Mouse (Mus musculus): ENCODE measurements around the gene Drc3. TPM values are rescaled to one million over a fixed set of nuclear protein-coding genes. Genes with fewer than 3 reads are reported as not detected.
A peak's percentile ranks its signal among the peaks of the same experiment; 100 is the strongest.

Gene Drc3
- polyA plus RNA-seq, 1 experiment from 2014 or later = 1.9 TPM

DNA sequence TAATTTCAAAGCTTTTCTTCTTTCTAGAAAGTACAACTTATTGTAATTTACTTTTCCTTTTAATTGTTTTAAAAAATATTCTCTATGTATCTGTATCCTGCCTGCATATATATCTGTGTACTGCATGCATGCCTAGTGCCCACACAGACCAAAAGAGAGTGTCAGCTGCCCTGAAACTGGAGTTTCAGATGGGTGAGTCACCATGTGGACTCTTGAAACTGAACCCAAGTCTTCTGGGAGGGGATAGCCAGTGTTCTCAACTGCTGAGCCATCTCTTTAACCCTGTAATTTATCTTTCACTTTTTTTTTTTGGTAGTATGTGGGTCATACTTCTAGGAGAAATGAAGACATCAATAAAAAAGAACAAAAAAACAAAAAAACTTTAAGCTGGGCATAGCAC, 29.4 kb upstream of the Drc3 start:
- Histone ChIP-seq H3K4me3 (ENCODE audit: low read depth, low read length) (no peak overlapping the region), H3K4me2 (ENCODE audit: low read depth, severe bottlenecking) (no peak overlapping the region), H3K27me3 (ENCODE audit: control insufficient read depth, insufficient read depth, low read length) (no peaks in the 10 kb centered on the region), H3K4me1 (ENCODE audit: control insufficient read depth, insufficient read depth, low read length) (no peaks in the 10 kb centered on the region), H3K27ac (replicated peaks; ENCODE audit: low read depth, low read length) (no peak overlapping the region), H3K36me3 (ENCODE audit: control insufficient read depth, insufficient read depth, low read length) (no peaks in the 10 kb centered on the region), H3K9ac (ENCODE audit: low read length) (no peak overlapping the region), H3K9me3 (ENCODE audit: control insufficient read depth, low read length) (no peaks in the 10 kb centered on the region)
- ATAC-seq (ENCODE audit: insufficient number of reproducible peaks, low FRiP score, low TSS enrichment, low read depth) (no peak), DNase-seq (ENCODE audit: low spot score) (no peak)

DNA sequence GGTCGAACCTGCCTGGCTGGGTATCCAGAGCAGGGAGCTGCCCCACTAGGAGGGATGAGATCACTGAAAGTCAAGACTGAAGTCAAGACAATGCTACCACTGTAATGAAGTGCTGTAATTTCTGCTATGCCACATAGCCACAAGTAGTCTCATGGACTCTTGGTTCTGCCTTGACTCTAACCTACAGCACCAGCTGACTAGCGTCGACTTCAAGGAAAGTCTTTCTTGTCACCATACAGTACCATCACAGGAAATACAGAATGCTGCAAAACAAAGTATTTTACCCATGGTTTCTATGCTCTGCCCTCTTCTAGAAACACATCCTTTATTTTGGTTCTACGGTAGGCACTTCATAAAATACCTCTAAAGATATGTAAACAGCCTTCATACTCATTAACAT, 22.6 kb upstream of the Drc3 start:
- no peak for ATAC-seq (ENCODE audit: insufficient number of reproducible peaks, low FRiP score, low TSS enrichment, low read depth)
- WGBS = 89% methylated on average over 4 of the region's 4 CpGs

DNA sequence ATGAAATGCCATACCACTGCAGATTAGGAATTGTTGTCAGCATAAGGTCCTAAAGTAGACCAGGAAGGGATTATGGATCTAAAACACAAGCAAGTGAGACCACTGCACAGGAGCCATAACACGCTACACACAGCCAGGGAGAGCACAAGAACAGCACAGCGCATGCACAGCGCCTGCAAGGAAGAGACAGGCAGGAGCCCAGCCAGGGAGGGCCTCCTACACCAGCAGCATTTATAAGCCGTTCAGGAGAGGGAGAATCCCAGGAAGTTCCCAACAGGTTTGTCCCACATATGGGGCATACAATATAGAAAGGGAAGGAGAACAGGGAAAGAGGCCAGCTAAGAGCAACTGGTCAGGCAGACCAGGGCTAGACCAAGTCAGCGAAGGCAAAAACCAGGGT, 19.7 kb upstream of the Drc3 start:
- Histone ChIP-seq H3K36me3 (ENCODE audit: control insufficient read depth, insufficient read depth, low read length) (no peaks in the 10 kb centered on the region; the same call in 1 of the 2 replicates), H3K9ac (ENCODE audit: low read length) (no peak overlapping the region), H3K9me3 (ENCODE audit: control insufficient read depth, low read length) (no peaks in the 10 kb centered on the region), H3K27ac (replicated peaks; ENCODE audit: low read depth, low read length) (no peak overlapping the region), H3K4me1 (ENCODE audit: control insufficient read depth, insufficient read depth, low read length) (no peaks in the 10 kb centered on the region), H3K27me3 (ENCODE audit: control insufficient read depth, insufficient read depth, low read length) (no peaks in the 10 kb centered on the region), H3K4me3 (ENCODE audit: low read depth, low read length) (no peak overlapping the region), H3K4me2 (ENCODE audit: low read depth, severe bottlenecking) (no peak overlapping the region)
- 87% methylated on average over 5 of the region's 5 CpGs for WGBS
- DNase-seq (ENCODE audit: low spot score) (no peak), ATAC-seq (ENCODE audit: insufficient number of reproducible peaks, low FRiP score, low TSS enrichment, low read depth) (no peak)

More for the DNA sequence above, 22.6 kb upstream of the Drc3 start:
- no peak for DNase-seq (ENCODE audit: low spot score)
- no peak overlapping the region for H3K9ac ChIP-seq (ENCODE audit: low read length)
- no peaks in the 10 kb centered on the region for H3K36me3 ChIP-seq (ENCODE audit: control insufficient read depth, insufficient read depth, low read length)
- H3K4me2 ChIP-seq (ENCODE audit: low read depth, severe bottlenecking) = no peak overlapping the region
- no peaks in the 10 kb centered on the region for H3K9me3 ChIP-seq (ENCODE audit: control insufficient read depth, low read length)
- H3K27ac ChIP-seq (replicated peaks; ENCODE audit: low read depth, low read length) = no peak overlapping the region
- no peak overlapping the region for H3K4me3 ChIP-seq (ENCODE audit: low read depth, low read length)
- H3K27me3 ChIP-seq (ENCODE audit: control insufficient read depth, insufficient read depth, low read length) = no peaks in the 10 kb centered on the region
- H3K4me1 ChIP-seq (ENCODE audit: control insufficient read depth, insufficient read depth, low read length) = no peaks in the 10 kb centered on the region

DNA sequence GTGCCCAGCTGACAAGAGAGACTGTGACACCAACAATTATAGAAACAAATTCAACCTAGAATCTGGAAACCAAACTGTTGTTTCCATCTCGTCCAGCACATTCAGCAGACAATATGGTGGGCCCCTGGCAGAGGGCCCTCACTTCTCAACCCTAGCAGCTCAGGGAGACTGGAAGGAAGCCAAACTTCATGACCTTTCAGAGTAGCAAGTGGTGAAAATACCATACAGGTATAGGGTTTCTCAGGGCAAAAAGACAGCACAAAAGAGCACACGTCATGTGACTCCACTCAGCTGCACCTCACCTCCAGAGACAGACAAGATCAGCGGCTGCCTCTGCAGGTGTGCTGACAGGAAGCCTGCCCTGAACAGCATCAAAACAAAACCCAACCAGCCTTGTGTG, 19.0 kb upstream of the Drc3 start:
- H3K9me3 ChIP-seq (ENCODE audit: control insufficient read depth, low read length) = no peaks in the 10 kb centered on the region
- 80% methylated on average over 3 of the region's 3 CpGs for WGBS
- H3K4me3 ChIP-seq (ENCODE audit: low read depth, low read length) = no peak overlapping the region
- no peak overlapping the region for H3K27ac ChIP-seq (replicated peaks; ENCODE audit: low read depth, low read length)
- H3K27me3 ChIP-seq (ENCODE audit: control insufficient read depth, insufficient read depth, low read length) = no peaks in the 10 kb centered on the region
- H3K9ac ChIP-seq (ENCODE audit: low read length) = no peak overlapping the region
- ATAC-seq (ENCODE audit: insufficient number of reproducible peaks, low FRiP score, low TSS enrichment, low read depth) = no peak
- no peak overlapping the region for H3K4me2 ChIP-seq (ENCODE audit: low read depth, severe bottlenecking)
- H3K36me3 ChIP-seq (ENCODE audit: control insufficient read depth, insufficient read depth, low read length) = no peaks in the 10 kb centered on the region; the same call in 1 of the 2 replicates
- H3K4me1 ChIP-seq (ENCODE audit: control insufficient read depth, insufficient read depth, low read length) = no peaks in the 10 kb centered on the region
- DNase-seq (ENCODE audit: low spot score) = no peak

DNA sequence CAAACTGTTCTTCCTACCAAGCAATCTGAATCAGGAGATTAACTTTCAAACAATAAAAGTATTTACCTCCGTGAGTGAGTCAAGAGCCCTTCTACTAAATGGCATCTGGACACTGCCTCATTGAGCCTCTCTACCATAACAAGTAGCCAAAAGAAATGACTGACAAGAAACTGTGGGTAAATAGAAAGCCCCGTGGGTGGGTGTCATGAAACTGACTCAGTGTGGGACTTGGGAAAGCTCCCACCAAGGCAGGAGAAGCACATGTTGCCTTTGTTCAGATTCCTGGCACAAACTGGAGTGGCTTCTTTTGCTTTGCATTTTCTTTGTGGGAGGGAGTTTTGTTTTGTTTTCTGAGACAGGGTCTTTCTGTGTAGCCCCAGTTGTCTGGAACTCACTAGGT, 17.4 kb upstream of the Drc3 start:
- no peaks in the 10 kb centered on the region; the same call in 1 of the 2 replicates for H3K36me3 ChIP-seq (ENCODE audit: control insufficient read depth, insufficient read depth, low read length)

DNA sequence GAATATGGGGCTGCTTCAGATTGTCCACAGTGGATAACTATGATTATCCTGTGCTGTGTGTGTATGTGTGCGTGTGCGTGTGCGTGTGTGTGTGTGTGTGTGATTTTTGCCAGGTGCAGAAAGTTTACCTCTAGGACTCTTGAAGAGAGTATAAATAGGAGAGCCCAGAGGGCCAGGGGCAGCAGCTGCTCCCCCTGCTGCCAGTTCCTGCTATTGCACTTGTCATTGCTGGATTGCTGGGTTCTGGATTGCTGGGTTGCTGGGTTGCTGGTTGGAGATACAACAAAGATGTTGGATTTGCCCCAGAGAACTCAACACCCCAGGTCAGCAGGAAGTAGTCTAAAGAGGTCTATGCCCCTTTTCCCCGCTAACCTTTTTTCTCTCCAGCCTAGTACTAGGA, 14.8 kb upstream of the Drc3 start:
- Histone ChIP-seq H3K4me2 (ENCODE audit: low read depth, severe bottlenecking) (no peak overlapping the region), H3K27ac (replicated peaks; ENCODE audit: low read depth, low read length) (no peak overlapping the region), H3K27me3 (ENCODE audit: control insufficient read depth, insufficient read depth, low read length) (no peaks in the 10 kb centered on the region), H3K9ac (ENCODE audit: low read length) (no peak overlapping the region), H3K4me1 (ENCODE audit: control insufficient read depth, insufficient read depth, low read length) (no peaks in the 10 kb centered on the region), H3K4me3 (ENCODE audit: low read depth, low read length) (no peak overlapping the region), H3K9me3 (ENCODE audit: control insufficient read depth, low read length) (no peaks in the 10 kb centered on the region), H3K36me3 (ENCODE audit: control insufficient read depth, insufficient read depth, low read length) (no peaks in the 10 kb centered on the region; the same call in 1 of the 2 replicates)
- ATAC-seq (ENCODE audit: insufficient number of reproducible peaks, low FRiP score, low TSS enrichment, low read depth) (no peak), DNase-seq (ENCODE audit: low spot score) (peak; percentile 69)
- 67% methylated on average over 4 of the region's 4 CpGs for WGBS

More for the DNA sequence above, 17.4 kb upstream of the Drc3 start:
- no peaks in the 10 kb centered on the region for H3K4me1 ChIP-seq (ENCODE audit: control insufficient read depth, insufficient read depth, low read length)
- no peak overlapping the region for H3K9ac ChIP-seq (ENCODE audit: low read length)
- no peak overlapping the region for H3K27ac ChIP-seq (replicated peaks; ENCODE audit: low read depth, low read length)
- no peaks in the 10 kb centered on the region for H3K27me3 ChIP-seq (ENCODE audit: control insufficient read depth, insufficient read depth, low read length)
- no peak overlapping the region for H3K4me3 ChIP-seq (ENCODE audit: low read depth, low read length)
- no peak overlapping the region for H3K4me2 ChIP-seq (ENCODE audit: low read depth, severe bottlenecking)
- no peaks in the 10 kb centered on the region for H3K9me3 ChIP-seq (ENCODE audit: control insufficient read depth, low read length)
- DNase-seq (ENCODE audit: low spot score) = no peak
- no peak for ATAC-seq (ENCODE audit: insufficient number of reproducible peaks, low FRiP score, low TSS enrichment, low read depth)
- WGBS = 88% methylated on average over 2 of the region's 2 CpGs

DNA sequence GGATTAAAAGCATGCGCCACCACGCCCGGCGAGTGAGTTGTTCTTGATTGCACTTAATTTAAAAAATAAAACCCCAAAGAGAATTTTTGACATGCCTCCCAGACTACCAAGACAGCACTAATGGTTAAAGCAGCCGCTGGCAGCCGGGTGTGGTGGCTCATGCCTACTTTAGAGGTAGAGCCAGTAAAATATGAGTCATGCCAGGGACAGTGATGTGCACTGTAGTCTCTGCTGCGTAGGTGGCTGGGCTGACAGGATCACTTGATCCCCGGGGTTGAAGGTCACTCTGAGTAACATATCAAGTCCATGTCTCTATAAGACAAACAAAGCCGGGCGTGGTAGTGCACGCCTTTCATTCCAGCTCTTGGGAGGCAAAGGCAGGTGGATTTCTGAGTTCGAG, 13.8 kb upstream of the Drc3 start:
- Histone ChIP-seq H3K27me3 (ENCODE audit: control insufficient read depth, insufficient read depth, low read length) (no peaks in the 10 kb centered on the region), H3K4me3 (ENCODE audit: low read depth, low read length) (no peak overlapping the region), H3K4me1 (ENCODE audit: control insufficient read depth, insufficient read depth, low read length) (no peaks in the 10 kb centered on the region), H3K36me3 (ENCODE audit: control insufficient read depth, insufficient read depth, low read length) (no peaks in the 10 kb centered on the region; the same call in 1 of the 2 replicates), H3K27ac (replicated peaks; ENCODE audit: low read depth, low read length) (no peak overlapping the region), H3K9me3 (ENCODE audit: control insufficient read depth, low read length) (no peaks in the 10 kb centered on the region), H3K9ac (ENCODE audit: low read length) (no peak overlapping the region), H3K4me2 (ENCODE audit: low read depth, severe bottlenecking) (no peak overlapping the region)
- 94% methylated on average over 12 of the region's 12 CpGs for WGBS
- DNase-seq (ENCODE audit: low spot score) (no peak), ATAC-seq (ENCODE audit: insufficient number of reproducible peaks, low FRiP score, low TSS enrichment, low read depth) (no peak)

DNA sequence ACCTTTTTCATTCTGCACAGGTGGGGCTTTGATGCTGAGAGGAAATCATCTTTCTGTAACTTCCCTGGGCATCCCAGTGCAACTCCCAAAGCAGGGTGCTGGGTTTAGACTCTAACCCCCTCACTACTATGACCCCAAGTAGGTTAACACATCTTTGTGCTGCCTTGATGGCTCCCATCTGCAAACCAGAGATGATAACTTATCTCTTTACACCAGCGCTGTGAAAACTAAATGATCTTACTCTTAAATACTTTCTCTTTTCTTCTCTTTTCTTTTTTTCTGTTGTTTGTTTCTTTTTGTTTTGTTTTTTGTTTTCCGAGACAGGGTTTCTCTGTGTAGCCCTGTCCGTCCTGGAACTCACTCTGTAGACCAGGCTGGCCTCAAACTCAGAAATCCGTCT, 7.3 kb upstream of the Drc3 start:
- Histone ChIP-seq H3K4me2 (ENCODE audit: low read depth, severe bottlenecking) (no peak overlapping the region), H3K9me3 (ENCODE audit: control insufficient read depth, low read length) (no peaks in the 10 kb centered on the region), H3K36me3 (ENCODE audit: control insufficient read depth, insufficient read depth, low read length) (no peaks in the 10 kb centered on the region), H3K4me1 (ENCODE audit: control insufficient read depth, insufficient read depth, low read length) (no peaks in the 10 kb centered on the region), H3K27me3 (ENCODE audit: control insufficient read depth, insufficient read depth, low read length) (no peaks in the 10 kb centered on the region), H3K4me3 (ENCODE audit: low read depth, low read length) (no peak overlapping the region), H3K9ac (ENCODE audit: low read length) (no peak overlapping the region), H3K27ac (replicated peaks; ENCODE audit: low read depth, low read length) (no peak overlapping the region)
- ATAC-seq (ENCODE audit: insufficient number of reproducible peaks, low FRiP score, low TSS enrichment, low read depth) (no peak), DNase-seq (ENCODE audit: low spot score) (no peak)
- 94% methylated on average over 4 of the region's 4 CpGs for WGBS

DNA sequence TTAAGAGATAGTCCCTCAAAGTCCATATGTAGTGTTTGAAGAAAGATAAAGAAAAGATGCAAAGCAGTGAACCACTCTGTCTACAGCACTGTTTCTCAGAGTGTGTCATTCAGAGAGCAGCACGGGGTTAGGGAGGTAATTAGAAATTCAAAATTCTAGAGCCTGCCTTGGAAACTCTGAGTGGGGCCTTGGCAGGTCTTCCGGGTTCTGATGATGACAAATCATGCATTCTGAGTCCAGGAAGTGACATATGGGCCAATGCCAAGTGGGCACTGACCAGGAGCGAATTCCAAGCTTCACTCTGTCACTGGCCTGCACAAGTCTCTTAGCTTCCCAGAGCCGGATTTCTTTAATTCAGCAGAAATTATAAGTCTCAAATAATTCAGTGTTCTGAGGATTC, 6.6 kb upstream of the Drc3 start:
- no peaks in the 10 kb centered on the region for H3K36me3 ChIP-seq (ENCODE audit: control insufficient read depth, insufficient read depth, low read length)
- no peak overlapping the region for H3K9ac ChIP-seq (ENCODE audit: low read length)
- no peaks in the 10 kb centered on the region for H3K4me1 ChIP-seq (ENCODE audit: control insufficient read depth, insufficient read depth, low read length)
- H3K4me3 ChIP-seq (ENCODE audit: low read depth, low read length) = no peak overlapping the region
- no peak for DNase-seq (ENCODE audit: low spot score)
- H3K4me2 ChIP-seq (ENCODE audit: low read depth, severe bottlenecking) = no peak overlapping the region
- no peaks in the 10 kb centered on the region for H3K9me3 ChIP-seq (ENCODE audit: control insufficient read depth, low read length)
- ATAC-seq (ENCODE audit: insufficient number of reproducible peaks, low FRiP score, low TSS enrichment, low read depth) = no peak
- WGBS = 73% methylated on average over 4 of the region's 4 CpGs
- no peaks in the 10 kb centered on the region for H3K27me3 ChIP-seq (ENCODE audit: control insufficient read depth, insufficient read depth, low read length)
- H3K27ac ChIP-seq (replicated peaks; ENCODE audit: low read depth, low read length) = no peak overlapping the region
